Mouse (Mus musculus) heart, embryonic 14.5 days (tissue): ENCODE results near the gene Malrd1. TPM values are rescaled to one million over a fixed set of nuclear protein-coding genes. Genes with fewer than 3 reads are reported as not detected.
"Not testable (repeated sequence)": the region's sequence is repeated elsewhere in the genome, so short reads cannot be mapped to it uniquely, and the experiment has no call there.

Experiments
- ATAC-seq: fragments of 200-750 bp; cut with Nextera tagmentation; 2 replicates; pipeline ENCODE4 v1.8.0; 2017; ENCODE audit warnings: low read depth, moderate TSS enrichment; ENCODE audit not compliant: insufficient number of reproducible peaks, insufficient read depth, low FRiP score
- H3K27ac ChIP-seq, 2 experiments: fragments of 200-500 bp in 1 of 2; fragments of 300-500 bp in 1 of 2; sonication (generic) in 1 of 2; replicated peaks in 1 of 2; 2 replicates each; pipeline ENCODE4 v1.5.1; 2012 to 2014; ENCODE audit warnings: low read depth in 2 of 2, low read length in 2 of 2, control low read depth in 1 of 2, mild to moderate bottlenecking in 1 of 2, mixed read lengths in 1 of 2; ENCODE audit not compliant: control insufficient read depth in 1 of 2, insufficient read depth in 1 of 2
- H3K27me3 ChIP-seq: fragments of 300-500 bp; sonication (generic); 2 replicates; pipeline ENCODE4 v1.6.1; 2014; ENCODE audit warnings: mild to moderate bottlenecking, low read length, control low read depth; ENCODE audit not compliant: control insufficient read depth, insufficient read depth
- H3K36me3 ChIP-seq: fragments of 300-500 bp; sonication (generic); 2 replicates; pipeline ENCODE4 v1.6.1; 2014; ENCODE audit warnings: mild to moderate bottlenecking, control low read depth, low read length, mixed read lengths; ENCODE audit not compliant: control insufficient read depth, insufficient read depth
- H3K4me1 ChIP-seq, 2 experiments: fragments of 200-500 bp in 1 of 2; fragments of 300-500 bp in 1 of 2; sonication (generic) in 1 of 2; 2 replicates each; pipeline ENCODE4 v1.6.1; 2012 to 2014; ENCODE audit warnings: low read length in 2 of 2, control low read depth in 1 of 2, mixed read lengths in 1 of 2; ENCODE audit not compliant: control insufficient read depth in 2 of 2, insufficient read depth in 2 of 2
- H3K4me2 ChIP-seq: fragments of 300-500 bp; sonication (generic); 2 replicates; pipeline ENCODE4 v1.6.1; 2014; ENCODE audit warnings: mild to moderate bottlenecking, low read length
- H3K4me3 ChIP-seq, 2 experiments: fragments of 200-500 bp in 1 of 2; fragments of 300-500 bp in 1 of 2; sonication (generic) in 1 of 2; 2 replicates each; pipeline ENCODE4 v1.5.1; 2012 to 2014; ENCODE audit warnings: low read length in 2 of 2, mild to moderate bottlenecking in 2 of 2, control low read depth in 1 of 2, low read depth in 1 of 2, moderate library complexity in 1 of 2; ENCODE audit not compliant: control insufficient read depth in 1 of 2, insufficient read depth in 1 of 2
- H3K9ac ChIP-seq: fragments of 300-500 bp; sonication (generic); 2 replicates; pipeline ENCODE4 v1.6.1; 2014; ENCODE audit warnings: mild to moderate bottlenecking, low read length
- H3K9me3 ChIP-seq: fragments of 300-500 bp; sonication (generic); 2 replicates; pipeline ENCODE4 v1.6.1; 2016; ENCODE audit warnings: low read length, control low read depth; ENCODE audit not compliant: control insufficient read depth
- WGBS: fragments of 180-500 bp; shearing (Covaris S2); extraction: QIAGEN DNeasy Blood & Tissue Kit; methylation state at CpG from one replicate; pipeline ENCODE4 v1.1.7; 2014; 5-methylcytosine and 5-hydroxymethylcytosine counted together
- polyA plus RNA-seq: library from polyadenylated mRNA; unstranded; fragments of >200 nt; fragmentation: Nextera tagmentation; extraction: Ambion mirVana; gene quantifications from 2 replicates; pipeline ENCODE4 v1.2.1, GENCODE M21; 2014

Gene Malrd1
- polyA plus RNA-seq, 1 experiment from 2014 or later = not detected

DNA sequence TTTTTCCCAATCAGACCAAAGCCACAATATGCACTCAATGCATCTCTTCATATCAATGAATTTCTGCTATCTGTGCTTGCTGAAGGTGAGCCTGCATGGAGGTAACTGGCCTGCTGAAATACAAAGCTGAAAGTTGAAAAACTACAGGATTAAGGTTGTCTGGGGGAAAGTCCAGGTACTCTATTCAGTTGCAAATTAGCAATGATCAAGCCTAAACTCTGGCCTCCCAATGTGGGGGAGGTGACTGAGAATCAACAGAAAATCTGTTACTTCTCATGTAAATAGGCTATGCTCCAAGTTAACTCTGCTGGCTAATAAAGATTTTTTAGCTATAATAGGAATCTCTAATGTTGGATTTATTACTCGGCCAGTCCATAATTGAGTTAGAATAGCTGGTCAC lies 399.8 kb downstream of the Malrd1 start:
- no peak for ATAC-seq
- H3K4me2 ChIP-seq = no peak overlapping the region
- H3K9me3 ChIP-seq = no peaks in the 10 kb centered on the region
- no peaks in the 10 kb centered on the region for H3K4me1 ChIP-seq
- H3K9ac ChIP-seq = no peak overlapping the region
- H3K27ac ChIP-seq = no peak overlapping the region
- no peaks in the 10 kb centered on the region for H3K36me3 ChIP-seq
- 61% methylated on average over 1 of the region's 1 CpGs for WGBS
- H3K4me3 ChIP-seq = no peak overlapping the region
- no peaks in the 10 kb centered on the region for H3K27me3 ChIP-seq

GRCm38 (mm10) chr2:15931479-15931878 lies 405.2 kb downstream of the Malrd1 start:
- no peak for ATAC-seq
- Histone ChIP-seq H3K9me3 (no peaks in the 10 kb centered on the region), H3K36me3 (no peaks in the 10 kb centered on the region), H3K4me1 (no peaks in the 10 kb centered on the region), H3K4me2 (no peak overlapping the region), H3K27me3 (no peaks in the 10 kb centered on the region), H3K9ac (no peak overlapping the region), H3K4me3 (no peak overlapping the region), H3K27ac (no peak overlapping the region)
- 79% methylated on average over 1 of the region's 1 CpGs for WGBS

DNA sequence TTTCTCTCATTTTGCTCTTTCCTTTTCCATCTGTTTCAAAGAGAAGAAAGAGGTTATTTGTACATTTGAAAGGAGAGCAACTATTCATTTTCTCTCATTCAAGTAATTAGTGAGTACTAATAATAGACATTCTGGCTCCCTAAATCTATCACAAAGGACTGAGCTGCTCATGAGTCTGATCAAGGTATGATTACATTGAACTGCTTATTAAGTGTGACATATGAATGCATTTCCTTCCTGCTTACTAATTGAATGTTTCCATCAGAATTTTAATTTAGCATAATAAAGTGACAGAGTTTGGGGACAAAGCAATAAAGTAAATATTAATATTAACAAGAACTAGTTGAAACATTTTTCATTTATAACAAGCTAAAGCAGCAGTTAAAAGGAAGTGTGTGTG lies 405.6 kb downstream of the Malrd1 start:
- Histone ChIP-seq H3K9ac (no peak overlapping the region), H3K4me3 (no peak overlapping the region), H3K36me3 (no peaks in the 10 kb centered on the region), H3K4me1 (no peaks in the 10 kb centered on the region), H3K27ac (no peak overlapping the region), H3K4me2 (no peak overlapping the region), H3K9me3 (no peaks in the 10 kb centered on the region), H3K27me3 (no peaks in the 10 kb centered on the region)
- no peak for ATAC-seq

GRCm38 (mm10) chr2:15932340-15932739 lies 406.1 kb downstream of the Malrd1 start:
- ATAC-seq = no peak
- Histone ChIP-seq H3K27ac (no peak overlapping the region), H3K27me3 (no peaks in the 10 kb centered on the region), H3K4me1 (no peaks in the 10 kb centered on the region), H3K4me3 (no peak overlapping the region), H3K9me3 (no peaks in the 10 kb centered on the region), H3K4me2 (no peak overlapping the region), H3K36me3 (no peaks in the 10 kb centered on the region), H3K9ac (no peak overlapping the region)
- whole genome bisulfite sequencing = 78% methylated on average over 1 of the region's 1 CpGs

- H3K36me3 ChIP-seq = no peaks in the 10 kb centered on the region
Observed at GRCm38 (mm10) chr2:16002925-16003324, 476.6 kb downstream of the Malrd1 start.

DNA sequence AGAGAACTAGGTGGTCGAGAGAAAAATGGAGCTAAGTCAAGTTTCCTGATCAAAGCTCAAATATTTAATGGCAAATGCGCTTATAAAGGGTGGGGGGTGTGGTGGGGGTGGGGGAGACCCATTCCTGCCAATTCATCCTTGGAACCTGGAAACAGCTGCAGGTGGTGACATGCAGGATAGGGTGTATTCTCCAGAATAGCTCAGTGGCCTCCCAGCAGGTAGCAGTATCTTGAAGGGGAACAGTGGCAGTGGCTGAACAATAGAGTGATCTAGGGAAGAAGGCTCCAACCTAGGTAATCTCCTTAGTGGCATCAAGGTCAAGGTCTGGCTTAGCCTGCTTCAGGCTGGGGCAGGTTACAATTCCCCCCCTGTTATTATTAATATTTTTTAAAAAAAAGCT lies 490.8 kb downstream of the Malrd1 start:
- H3K4me1 ChIP-seq, H3K27me3 ChIP-seq, H3K27ac ChIP-seq, H3K4me2 ChIP-seq, ATAC-seq, H3K9ac ChIP-seq, H3K36me3 ChIP-seq, H3K4me3 ChIP-seq, H3K9me3 ChIP-seq: not testable (repeated sequence)
- 86% methylated on average over 2 of the region's 2 CpGs for WGBS

More at GRCm38 (mm10) chr2:16002925-16003324, 476.6 kb downstream of the Malrd1 start:
- 66% methylated on average over 2 of the region's 2 CpGs for WGBS
- no peak for ATAC-seq
- no peaks in the 10 kb centered on the region for H3K4me1 ChIP-seq
- H3K27ac ChIP-seq = no peak overlapping the region
- no peak overlapping the region for H3K9ac ChIP-seq
- no peak overlapping the region for H3K4me3 ChIP-seq
- no peak overlapping the region for H3K4me2 ChIP-seq
- H3K27me3 ChIP-seq = no peaks in the 10 kb centered on the region
- H3K9me3 ChIP-seq = no peaks in the 10 kb centered on the region

DNA sequence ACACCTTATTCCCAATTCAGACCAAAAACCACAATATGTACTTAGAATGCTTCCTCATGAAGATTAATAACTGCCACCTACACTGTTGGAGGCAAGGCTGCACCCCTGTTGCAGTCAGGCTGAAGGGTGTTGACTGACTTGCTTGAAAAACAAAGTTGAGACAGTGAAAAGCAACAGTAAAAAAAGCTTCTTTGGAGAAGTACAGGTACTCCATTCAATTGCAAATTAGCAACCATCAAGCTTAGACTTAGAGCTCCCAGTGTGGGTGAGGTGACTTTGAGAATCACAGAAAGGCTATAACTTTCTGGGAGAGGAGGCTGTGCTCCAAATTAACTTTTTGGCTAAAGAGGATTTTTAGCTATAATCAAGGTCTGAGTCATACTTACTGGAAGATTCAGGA lies 491.4 kb downstream of the Malrd1 start:
- H3K36me3 ChIP-seq, H3K4me2 ChIP-seq, H3K27me3 ChIP-seq, ATAC-seq, H3K9me3 ChIP-seq, H3K27ac ChIP-seq, H3K4me1 ChIP-seq, H3K9ac ChIP-seq, H3K4me3 ChIP-seq: not testable (repeated sequence)

DNA sequence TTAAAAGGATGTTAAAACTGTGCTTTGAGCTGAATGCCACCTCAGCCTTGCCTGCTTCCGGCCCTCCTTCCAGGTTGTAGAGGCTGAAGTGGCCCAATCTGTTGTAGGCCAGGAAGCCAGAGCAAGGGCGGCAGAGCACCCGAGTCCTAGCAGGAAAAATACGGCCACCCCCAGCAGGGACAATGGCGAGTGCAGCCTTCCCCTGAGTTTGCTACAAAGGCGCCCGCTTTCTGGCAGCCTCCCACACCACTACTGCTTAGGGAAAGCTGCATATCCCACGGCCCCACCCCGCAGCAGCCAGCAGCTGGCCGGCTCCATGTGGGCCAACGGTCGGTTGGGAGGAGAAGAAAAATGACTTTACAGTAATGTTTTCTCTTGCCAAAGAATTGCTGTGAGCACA lies 503.5 kb downstream of the Malrd1 start:
- Histone ChIP-seq H3K36me3 (no peaks in the 10 kb centered on the region), H3K27ac (no peak overlapping the region), H3K4me2 (no peak overlapping the region), H3K9me3 (no peaks in the 10 kb centered on the region), H3K27me3 (no peaks in the 10 kb centered on the region), H3K4me3 (no peak overlapping the region), H3K9ac (no peak overlapping the region), H3K4me1 (no peaks in the 10 kb centered on the region)
- 59% methylated on average over 12 of the region's 12 CpGs for WGBS
- ATAC-seq = no peak
